Mouse (Mus musculus): ENCODE measurements at regions not wholly inside any gene's neighbourhood (a gene's known extent, or its start where the extent isn't known, plus 50 kb on each side); places are given as distances from the start of the nearest gene placed in this dataset.

DNA sequence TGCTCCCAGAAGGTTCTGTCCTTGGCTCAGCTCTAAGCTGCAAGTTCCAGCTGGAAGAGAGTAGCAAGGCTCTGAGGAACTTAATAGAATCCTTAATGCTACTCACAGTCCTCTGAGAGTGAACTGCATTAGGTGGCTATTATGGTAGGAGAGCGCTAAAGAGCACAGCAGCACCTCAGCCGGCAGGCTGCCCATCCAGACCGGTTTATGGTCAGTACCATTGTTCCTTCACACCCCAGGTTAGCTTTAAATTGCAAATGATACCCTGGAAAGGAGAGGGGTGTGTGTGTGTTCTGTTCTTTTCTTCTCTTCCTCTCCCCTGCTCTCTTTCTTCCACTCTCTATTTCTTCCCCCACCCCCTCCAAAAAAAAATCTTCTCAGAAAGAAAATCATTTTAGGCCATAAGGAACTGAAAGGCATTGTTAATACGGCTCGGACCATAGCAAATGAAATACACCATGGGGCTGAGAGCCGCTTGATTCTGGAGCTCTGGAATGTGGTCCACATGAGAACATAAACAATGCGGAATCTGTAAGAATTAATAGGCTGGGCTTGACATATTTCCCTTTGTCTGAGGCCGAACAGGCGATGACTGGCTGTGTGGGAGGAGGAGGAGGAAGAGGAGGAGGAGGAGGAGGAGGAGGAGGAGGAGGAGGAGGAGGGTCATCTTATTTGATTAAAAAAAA lies 263.8 kb upstream of the Irx3 start:
- TF ChIP-seq CTCF (IDR thresholded peaks at IDR 0.05; ENCODE audit: low read depth) (no peak), EP300 (IDR thresholded peaks at IDR 0.05; ENCODE audit: low read depth) (no peak)

Data from liver, postnatal 0 days (tissue).